Mouse (Mus musculus) forebrain, embryonic 16.5 days (tissue): ENCODE measurements at regions not wholly inside any gene's neighbourhood (a gene's known extent, or its start where the extent isn't known, plus 50 kb on each side); places are given as distances from the start of the nearest gene placed in this dataset.

Experiments
- ATAC-seq: fragments of 200-750 bp; cut with Nextera tagmentation; 2 replicates; pipeline ENCODE4 v1.8.0; 2017; ENCODE audit warnings: mild to moderate bottlenecking, moderate library complexity
- H3K27ac ChIP-seq: fragments of 300-500 bp; sonication (generic); 2 replicates; pipeline ENCODE4 v1.5.1; 2014; ENCODE audit warnings: low read length, control low read depth
- H3K27me3 ChIP-seq: fragments of 300-500 bp; sonication (generic); replicated peaks from 2 replicates; pipeline ENCODE4 v1.6.1; 2014; ENCODE audit warnings: low read length; ENCODE audit not compliant: control insufficient read depth, insufficient read depth
- H3K36me3 ChIP-seq: fragments of 300-500 bp; sonication (generic); 2 replicates; pipeline ENCODE4 v1.6.1; 2014; ENCODE audit not compliant: control insufficient read depth, insufficient read depth
- H3K4me1 ChIP-seq: fragments of 300-500 bp; sonication (generic); replicated peaks from 2 replicates; pipeline ENCODE4 v1.6.1; 2014; ENCODE audit warnings: low read length; ENCODE audit not compliant: control insufficient read depth, insufficient read depth
- H3K4me2 ChIP-seq: fragments of 300-500 bp; sonication (generic); 2 replicates; pipeline ENCODE4 v1.6.1; 2014; ENCODE audit warnings: mild to moderate bottlenecking, low read length, control low read depth
- H3K4me3 ChIP-seq: fragments of 300-500 bp; sonication (generic); replicated peaks from 2 replicates; pipeline ENCODE4 v1.5.1; 2014; ENCODE audit warnings: mild to moderate bottlenecking, low read length, control low read depth
- H3K9ac ChIP-seq: fragments of 300-500 bp; sonication (generic); replicated peaks from 2 replicates; pipeline ENCODE4 v1.6.1; 2014; ENCODE audit warnings: low read depth, low read length, control low read depth
- H3K9me3 ChIP-seq: fragments of 300-500 bp; sonication (generic); 2 replicates; pipeline ENCODE4 v1.6.1; 2016; ENCODE audit warnings: low read length; ENCODE audit not compliant: control insufficient read depth
- WGBS: fragments of 180-500 bp; shearing (Covaris S2); extraction: QIAGEN DNeasy Blood & Tissue Kit; methylation state at CpG from one replicate; pipeline ENCODE4 v1.1.7; 2014; 5-methylcytosine and 5-hydroxymethylcytosine counted together

DNA sequence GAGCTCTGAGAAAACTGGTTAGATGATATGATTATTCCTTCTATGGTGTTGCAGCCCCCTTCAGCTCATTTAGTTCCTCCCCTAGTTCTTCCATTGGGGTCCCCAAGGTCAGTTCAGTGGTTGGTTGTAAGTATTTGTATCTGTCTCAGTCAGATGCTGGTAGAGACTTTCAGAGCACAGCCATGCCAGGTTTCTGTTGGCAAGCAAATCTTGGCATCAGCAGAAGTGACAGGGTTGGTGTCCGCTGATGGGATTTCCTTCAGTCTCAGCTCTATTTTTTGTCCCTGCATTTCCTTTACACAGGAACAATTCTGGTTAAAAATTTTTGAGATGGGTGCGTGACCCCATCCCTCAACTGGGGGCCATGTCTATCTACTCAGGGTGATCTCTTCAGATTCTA, 55.3 kb upstream of the Spaca1 start:
- Histone ChIP-seq H3K36me3 (no peaks in the 10 kb centered on the region), H3K9me3 (peaks cover 13% of the 10 kb centered on the region), H3K9ac (no peak overlapping the region), H3K27ac (no peak overlapping the region), H3K4me3 (no peak overlapping the region), H3K4me2 (no peak overlapping the region), H3K27me3 (no peaks in the 10 kb centered on the region), H3K4me1 (no peaks in the 10 kb centered on the region)
- WGBS = 97% methylated on average over 2 of the region's 2 CpGs
- no peak for ATAC-seq

- Histone ChIP-seq H3K4me1 (no peaks in the 10 kb centered on the region), H3K4me3 (no peak overlapping the region), H3K27ac (no peak overlapping the region), H3K36me3 (no peaks in the 10 kb centered on the region), H3K9ac (no peak overlapping the region), H3K27me3 (no peaks in the 10 kb centered on the region), H3K4me2 (no peak overlapping the region), H3K9me3 (no peaks in the 10 kb centered on the region)
- no peak for ATAC-seq
- WGBS = 79% methylated on average over 6 of the region's 6 CpGs
These were observed 64.3 kb upstream of the Spaca1 start for GRCm38 (mm10) chr4:34114323-34114722.

DNA sequence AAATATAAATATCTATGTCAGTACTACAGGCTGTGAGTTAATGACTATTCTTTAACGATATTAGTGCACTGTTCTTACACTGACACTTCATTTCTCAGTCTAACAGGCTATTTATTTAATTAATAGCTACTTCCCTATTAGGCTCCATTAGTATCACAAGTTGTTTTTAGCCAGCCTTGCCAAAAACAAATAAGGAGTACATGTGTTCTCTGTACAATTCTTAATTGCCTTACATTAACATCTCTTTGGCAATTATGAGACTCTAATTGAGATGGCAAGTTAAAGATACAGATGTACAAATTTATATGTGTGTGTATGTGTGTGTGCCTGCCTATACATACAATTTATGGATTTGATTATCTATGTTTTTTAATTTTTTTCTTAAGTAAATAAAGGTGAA, 67.1 kb upstream of the Spaca1 start:
- Histone ChIP-seq H3K9ac (no peak overlapping the region), H3K4me3 (no peak overlapping the region), H3K27ac (no peak overlapping the region), H3K4me1 (no peaks in the 10 kb centered on the region), H3K36me3 (no peaks in the 10 kb centered on the region), H3K27me3 (no peaks in the 10 kb centered on the region), H3K9me3 (no peaks in the 10 kb centered on the region), H3K4me2 (no peak overlapping the region)
- peak; percentile 15; the same call in 1 of the 2 replicates for ATAC-seq
- 29% methylated on average over 1 of the region's 1 CpGs for WGBS

DNA sequence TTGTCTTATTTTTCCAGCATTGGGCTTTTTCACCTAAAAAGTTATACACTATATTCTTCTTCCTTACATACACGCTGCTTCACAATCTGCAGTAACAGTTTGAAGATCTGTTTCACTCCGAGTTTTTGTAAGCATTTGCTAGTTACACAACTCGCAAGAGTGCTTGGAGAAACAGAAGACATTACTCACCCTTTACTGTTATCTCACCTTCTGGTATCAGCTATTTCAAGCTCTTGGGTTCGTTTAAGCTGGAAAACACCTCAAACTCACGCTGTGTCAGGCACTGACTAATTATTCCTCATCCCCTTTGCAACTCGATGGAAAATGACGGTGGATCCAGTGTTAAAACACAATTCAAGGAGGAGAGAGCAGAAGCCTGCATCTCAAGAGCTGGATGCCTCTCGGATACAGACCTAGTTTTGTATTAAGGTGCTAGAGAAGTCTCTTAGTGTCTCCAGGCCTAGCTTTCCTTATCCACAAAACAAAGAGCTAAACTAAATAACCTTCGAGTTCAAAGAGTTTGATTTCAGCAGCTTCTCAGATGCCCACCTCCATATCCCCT, 73.0 kb upstream of the Spaca1 start:
- Histone ChIP-seq H3K27ac (no peak overlapping the region), H3K9ac (no peak overlapping the region), H3K36me3 (no peaks in the 10 kb centered on the region), H3K4me3 (no peak overlapping the region), H3K27me3 (no peaks in the 10 kb centered on the region), H3K4me2 (no peak overlapping the region), H3K9me3 (no peaks in the 10 kb centered on the region), H3K4me1 (no peaks in the 10 kb centered on the region)
- 73% methylated on average over 9 of the region's 9 CpGs for WGBS
- ATAC-seq = no peak

GRCm38 (mm10) chr4:34128224-34128623, 78.2 kb upstream of the Spaca1 start:
- H3K27me3 ChIP-seq = no peaks in the 10 kb centered on the region
- H3K9me3 ChIP-seq = no peaks in the 10 kb centered on the region
- WGBS = 79% methylated on average over 4 of the region's 4 CpGs
- no peaks in the 10 kb centered on the region for H3K4me1 ChIP-seq
- H3K4me3 ChIP-seq = no peak overlapping the region
- no peak for ATAC-seq
- no peak overlapping the region for H3K27ac ChIP-seq
- H3K36me3 ChIP-seq = no peaks in the 10 kb centered on the region
- H3K4me2 ChIP-seq = no peak overlapping the region
- no peak overlapping the region for H3K9ac ChIP-seq

- Histone ChIP-seq H3K27me3 (no peaks in the 10 kb centered on the region), H3K4me2 (no peak overlapping the region), H3K4me3 (no peak overlapping the region), H3K4me1 (peaks cover 3% of the 10 kb centered on the region), H3K36me3 (no peaks in the 10 kb centered on the region), H3K27ac (no peak overlapping the region), H3K9ac (no peak overlapping the region), H3K9me3 (no peaks in the 10 kb centered on the region)
- ATAC-seq = peak; percentile 91
- 31% methylated on average over 2 of the region's 2 CpGs for WGBS
These were observed 96.3 kb upstream of the Spaca1 start for GRCm38 (mm10) chr4:34146133-34146867.

DNA sequence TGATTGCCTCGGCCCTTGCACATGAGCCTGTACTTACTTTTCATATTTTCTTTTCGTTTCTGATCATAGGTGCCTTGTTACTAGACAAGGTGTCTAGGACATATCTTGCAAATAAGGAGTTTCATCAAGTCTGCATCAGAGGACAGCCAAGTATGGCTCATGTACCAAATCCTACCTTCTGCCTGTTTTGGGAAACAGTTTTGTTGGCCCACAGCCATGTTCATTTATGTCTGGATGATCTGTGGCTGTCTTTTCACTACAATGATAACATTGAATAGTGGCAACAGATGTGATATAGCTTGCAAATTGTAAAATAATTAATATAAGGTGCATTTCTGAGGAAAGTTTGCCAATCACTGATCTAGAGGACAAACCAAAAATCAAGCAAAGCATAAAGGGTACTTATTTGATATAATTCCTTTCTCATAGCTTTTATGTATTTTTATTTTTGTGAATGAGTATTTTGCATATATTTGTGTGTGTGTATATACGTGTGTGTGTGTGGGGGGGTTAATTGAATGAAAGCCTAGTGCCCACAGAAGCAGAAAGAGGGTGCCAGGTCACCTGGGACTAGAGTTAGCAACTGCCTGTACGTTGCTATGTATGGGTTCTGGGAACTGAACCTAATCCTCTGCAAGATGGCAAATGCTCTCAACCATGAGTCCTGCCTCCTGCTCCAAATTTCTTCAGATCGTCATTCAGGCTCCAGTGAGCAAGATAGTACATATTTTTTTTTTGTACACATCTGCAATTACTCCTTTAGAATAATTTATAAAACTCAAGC, 99.2 kb upstream of the Spaca1 start:
- no peak overlapping the region for H3K27ac ChIP-seq
- ATAC-seq = no peak
- no peak overlapping the region for H3K4me3 ChIP-seq
- no peaks in the 10 kb centered on the region for H3K9me3 ChIP-seq
- no peaks in the 10 kb centered on the region for H3K36me3 ChIP-seq
- peaks cover 8% of the 10 kb centered on the region for H3K4me1 ChIP-seq
- no peak overlapping the region for H3K4me2 ChIP-seq
- H3K27me3 ChIP-seq = no peaks in the 10 kb centered on the region
- 58% methylated on average over 5 of the region's 5 CpGs for WGBS
- H3K9ac ChIP-seq = no peak overlapping the region

GRCm38 (mm10) chr4:34151605-34152347, 101.8 kb upstream of the Spaca1 start:
- Histone ChIP-seq H3K9me3 (no peaks in the 10 kb centered on the region), H3K4me1 (peaks cover 5% of the 10 kb centered on the region), H3K9ac (no peak overlapping the region), H3K27me3 (no peaks in the 10 kb centered on the region), H3K27ac (no peak overlapping the region), H3K4me3 (no peak overlapping the region), H3K4me2 (no peak overlapping the region), H3K36me3 (no peaks in the 10 kb centered on the region)
- 60% methylated on average over 10 of the region's 10 CpGs for WGBS
- ATAC-seq = no peak; the same call in 1 of the 2 replicates

GRCm38 (mm10) chr4:34155501-34155900, 105.5 kb upstream of the Spaca1 start:
- no peak overlapping the region for H3K4me3 ChIP-seq
- ATAC-seq = no peak
- 68% methylated on average over 6 of the region's 6 CpGs for WGBS

More at GRCm38 (mm10) chr4:34155501-34155900, 105.5 kb upstream of the Spaca1 start:
- Histone ChIP-seq H3K4me2 (no peak overlapping the region), H3K27ac (no peak overlapping the region), H3K9me3 (no peaks in the 10 kb centered on the region), H3K36me3 (no peaks in the 10 kb centered on the region), H3K4me1 (peaks cover 5% of the 10 kb centered on the region), H3K27me3 (no peaks in the 10 kb centered on the region), H3K9ac (no peak overlapping the region)
